Mouse (Mus musculus) spleen, postnatal 36 days (tissue): Measurements from ENCODE around the gene Aimp2.
A peak's percentile ranks its signal among the peaks of the same experiment; 100 is the strongest.

Experiments
- DNase-seq, 2 experiments: peaks; one replicate each; pipeline ENCODE4 v3.0.0; 2022; ENCODE audit warnings: low spot score in 2 of 2, mixed read lengths in 1 of 2

Gene Aimp2

GRCm38 (mm10) chr5:143902111-143902510 lies 7.5 kb downstream of the Aimp2 start:
- DNase-seq = no peak

GRCm38 (mm10) chr5:143897635-143898330 lies 11.9 kb downstream of the Aimp2 start, which contains the start of gene Ankrd61:
TSS of gene Ankrd61 (minus strand) at chr5:143897685.
- DNase-seq = no peak

- DNase-seq = no peak
Measured at GRCm38 (mm10) chr5:143893396-143893795, 16.3 kb downstream of the Aimp2 start.

GRCm38 (mm10) chr5:143892255-143892886 lies 17.3 kb downstream of the Aimp2 start:
- no peak for DNase-seq

DNA sequence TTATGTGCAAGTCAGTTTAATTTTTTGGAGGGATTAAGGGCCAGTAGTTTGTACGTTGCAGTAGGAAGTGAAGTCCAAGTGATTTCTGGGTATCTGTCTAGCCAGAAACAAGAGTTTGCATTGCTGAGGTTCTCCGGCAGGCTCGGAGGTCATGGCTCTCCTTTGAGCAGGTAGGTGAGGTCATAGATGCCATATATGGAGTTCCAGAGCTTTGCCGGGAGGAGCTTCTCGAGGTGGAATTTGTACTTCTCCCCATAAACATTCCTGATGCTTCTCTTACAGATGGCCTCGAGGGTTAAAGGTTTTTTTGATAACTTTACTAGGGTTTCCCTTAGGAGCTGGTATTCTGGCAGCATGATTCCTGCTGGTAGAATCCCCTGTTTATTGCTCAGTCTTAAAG lies 18.9 kb downstream of the Aimp2 start:
- DNase-seq = no peak

GRCm38 (mm10) chr5:143885274-143885673 lies 24.4 kb downstream of the Aimp2 start:
- no peak for DNase-seq

DNA sequence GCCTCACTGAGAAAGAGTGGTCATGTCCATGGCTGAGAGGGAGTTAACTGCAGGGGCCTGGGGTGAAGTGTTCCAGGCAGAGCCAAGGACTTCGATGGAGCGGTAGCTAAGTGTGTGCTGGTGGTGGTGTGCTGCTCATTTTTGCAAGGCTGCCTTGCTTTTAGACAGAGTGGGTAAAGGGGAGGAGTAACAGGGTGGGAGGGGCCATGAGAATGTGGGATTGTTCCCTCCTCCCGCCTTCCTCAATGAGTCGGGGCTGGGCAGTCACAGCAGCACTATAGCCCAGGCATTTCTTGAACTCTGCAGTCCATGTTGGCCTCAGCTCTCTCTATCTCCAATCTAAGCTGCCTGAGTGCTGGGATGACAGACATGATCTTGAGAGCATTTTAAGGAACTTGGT lies 35.1 kb downstream of the Aimp2 start:
- DNase-seq = no peak

- DNase-seq = peak; percentile 30 to 33
Measured at GRCm38 (mm10) chr5:143871547-143872169, 38.0 kb downstream of the Aimp2 start.
